Mouse (Mus musculus) kidney, embryonic 16.5 days (tissue): ENCODE data around the gene Dact3. TPM values are rescaled to one million over a fixed set of nuclear protein-coding genes. Genes with fewer than 3 reads are reported as not detected.

Source experiments
- ATAC-seq: fragments of 200-750 bp; cut with Nextera tagmentation; 2 replicates; pipeline ENCODE4 v1.8.0; 2017; ENCODE audit warnings: moderate TSS enrichment; ENCODE audit not compliant: low FRiP score, low TSS enrichment
- H3K27ac ChIP-seq: fragments of 300-500 bp; sonication (generic); 2 replicates; pipeline ENCODE4 v1.5.1; 2014; ENCODE audit warnings: low read length
- H3K27me3 ChIP-seq: fragments of 300-500 bp; sonication (generic); 2 replicates; pipeline ENCODE4 v1.6.1; 2014; ENCODE audit warnings: low read length, control low read depth, mixed read lengths; ENCODE audit not compliant: insufficient read depth
- H3K36me3 ChIP-seq: fragments of 300-500 bp; sonication (generic); 2 replicates; pipeline ENCODE4 v1.6.1; 2014; ENCODE audit warnings: low read length, control low read depth, mixed read lengths; ENCODE audit not compliant: insufficient read depth
- H3K4me1 ChIP-seq: fragments of 300-500 bp; sonication (generic); 2 replicates; pipeline ENCODE4 v1.6.1; 2014; ENCODE audit warnings: low read length, control low read depth, mixed read lengths; ENCODE audit not compliant: insufficient read depth
- H3K4me2 ChIP-seq: fragments of 300-500 bp; sonication (generic); replicated peaks from 2 replicates; pipeline ENCODE4 v1.6.1; 2014; ENCODE audit warnings: low read depth, low read length
- H3K4me3 ChIP-seq: fragments of 300-500 bp; sonication (generic); 2 replicates; pipeline ENCODE4 v1.5.1; 2014; ENCODE audit warnings: mild to moderate bottlenecking, low read length
- H3K9ac ChIP-seq: fragments of 300-500 bp; sonication (generic); replicated peaks from 2 replicates; pipeline ENCODE4 v1.6.1; 2014; ENCODE audit warnings: low read length
- H3K9me3 ChIP-seq: fragments of 300-500 bp; sonication (generic); 2 replicates; pipeline ENCODE4 v1.6.1; 2016; ENCODE audit warnings: low read length, control low read depth
- WGBS: fragments of 180-500 bp; shearing (Covaris S2); extraction: QIAGEN DNeasy Blood & Tissue Kit; methylation state at CpG from one replicate; pipeline ENCODE4 v1.1.7; 2014; 5-methylcytosine and 5-hydroxymethylcytosine counted together
- polyA plus RNA-seq: library from polyadenylated mRNA; unstranded; fragments of >200 nt; fragmentation: Nextera tagmentation; extraction: Ambion mirVana; gene quantifications from 2 replicates; pipeline ENCODE4 v1.2.1, GENCODE M21; 2015

Gene Dact3
- polyA plus RNA-seq, 1 experiment from 2014 or later, result 2.1 TPM

GRCm38 (mm10) chr7:16900526-16900925, 25.4 kb downstream of the Dact3 start:
- no peaks in the 10 kb centered on the region for H3K36me3 ChIP-seq
- H3K27me3 ChIP-seq, result no peaks in the 10 kb centered on the region
- no peak overlapping the region for H3K27ac ChIP-seq
- no peak overlapping the region for H3K4me3 ChIP-seq
- 30% methylated on average over 5 of the region's 5 CpGs for WGBS
- H3K9ac ChIP-seq, result no peak overlapping the region
- no peak for ATAC-seq
- H3K4me1 ChIP-seq, result peaks cover 24% of the 10 kb centered on the region
- no peaks in the 10 kb centered on the region for H3K9me3 ChIP-seq
- H3K4me2 ChIP-seq, result no peak overlapping the region

GRCm38 (mm10) chr7:16903439-16903955, 28.4 kb downstream of the Dact3 start:
- Histone ChIP-seq H3K27me3 (no peaks in the 10 kb centered on the region), H3K27ac (no peak overlapping the region), H3K4me3 (no peak overlapping the region), H3K4me2 (no peak overlapping the region), H3K9ac (no peak overlapping the region), H3K9me3 (no peaks in the 10 kb centered on the region), H3K36me3 (no peaks in the 10 kb centered on the region), H3K4me1 (peaks cover 45% of the 10 kb centered on the region)
- no peak for ATAC-seq
- WGBS, result 83% methylated on average over 2 of the region's 2 CpGs

GRCm38 (mm10) chr7:16904120-16904675, 29.1 kb downstream of the Dact3 start:
- Histone ChIP-seq H3K4me1 (peaks cover 49% of the 10 kb centered on the region), H3K27me3 (no peaks in the 10 kb centered on the region), H3K4me2 (no peak overlapping the region), H3K9ac (no peak overlapping the region), H3K9me3 (no peaks in the 10 kb centered on the region), H3K36me3 (no peaks in the 10 kb centered on the region), H3K4me3 (no peak overlapping the region), H3K27ac (no peak overlapping the region)
- 26% methylated on average over 8 of the region's 10 CpGs for WGBS
- no peak for ATAC-seq

GRCm38 (mm10) chr7:16905491-16906021, 30.4 kb downstream of the Dact3 start:
- Histone ChIP-seq H3K4me1 (peaks cover 59% of the 10 kb centered on the region), H3K27ac (peak overlapping the region; percentile 71), H3K4me2 (no peak overlapping the region), H3K4me3 (no peak overlapping the region), H3K9me3 (no peaks in the 10 kb centered on the region), H3K36me3 (no peaks in the 10 kb centered on the region), H3K9ac (no peak overlapping the region), H3K27me3 (no peaks in the 10 kb centered on the region)
- WGBS, result 20% methylated on average over 9 of the region's 9 CpGs
- ATAC-seq, result peak; percentile 74

GRCm38 (mm10) chr7:16906281-16906680, 31.2 kb downstream of the Dact3 start, which contains the start of gene Ptgir:
Gene Ptgir, plus strand, starts transcription at chr7:16906490.
- no peak within 1 kb of the TSS; the same call in 1 of the 2 replicates for H3K4me2 ChIP-seq
- H3K4me1 ChIP-seq, result peaks cover 58% of the 10 kb centered on the region
- ATAC-seq, result 0 out of 2 replicates have a peak, but pooled peaks have one; percentile 28
- no peaks in the 10 kb centered on the region for H3K27me3 ChIP-seq
- H3K9me3 ChIP-seq, result no peaks in the 10 kb centered on the region
- WGBS, result 9% methylated on average over 5 of the region's 6 CpGs
- H3K4me3 ChIP-seq, result no peak within 1 kb of the TSS
- H3K27ac ChIP-seq, result peak within 1 kb of the TSS; percentile 71
- H3K9ac ChIP-seq, result 0 out of 2 replicates have a peak within 1 kb of the TSS, but pooled peaks have one; percentile 13
- no peaks in the 10 kb centered on the region for H3K36me3 ChIP-seq

GRCm38 (mm10) chr7:16906889-16907559, 31.9 kb downstream of the Dact3 start:
- Histone ChIP-seq H3K4me3 (no peak overlapping the region), H3K27ac (no peak overlapping the region), H3K4me1 (peaks cover 51% of the 10 kb centered on the region), H3K9me3 (no peaks in the 10 kb centered on the region), H3K9ac (0 out of 2 replicates have a peak overlapping the region, but pooled peaks have one; percentile 13), H3K36me3 (no peaks in the 10 kb centered on the region), H3K27me3 (no peaks in the 10 kb centered on the region), H3K4me2 (no peak overlapping the region; the same call in 1 of the 2 replicates)
- 92% methylated on average over 41 of the region's 41 CpGs for WGBS
- ATAC-seq, result no peak

- 42% methylated on average over 7 of the region's 7 CpGs for WGBS
- H3K27ac ChIP-seq, result no peak overlapping the region
- no peaks in the 10 kb centered on the region for H3K9me3 ChIP-seq
- no peak overlapping the region for H3K4me3 ChIP-seq
- no peaks in the 10 kb centered on the region for H3K36me3 ChIP-seq
- peak overlapping the region; percentile 1; the same call in 1 of the 2 replicates for H3K4me2 ChIP-seq
- H3K9ac ChIP-seq, result no peak overlapping the region
- no peaks in the 10 kb centered on the region for H3K27me3 ChIP-seq
- H3K4me1 ChIP-seq, result peaks cover 49% of the 10 kb centered on the region
- ATAC-seq, result no peak
Observed at GRCm38 (mm10) chr7:16907842-16908241, 32.7 kb downstream of the Dact3 start.

- ATAC-seq, result no peak
- H3K36me3 ChIP-seq, result no peaks in the 10 kb centered on the region
- H3K4me2 ChIP-seq, result peak overlapping the region; percentile 1
- no peaks in the 10 kb centered on the region for H3K27me3 ChIP-seq
- WGBS, result 36% methylated on average over 11 of the region's 11 CpGs
- no peak overlapping the region for H3K9ac ChIP-seq
- peaks cover 49% of the 10 kb centered on the region for H3K4me1 ChIP-seq
- H3K27ac ChIP-seq, result no peak overlapping the region
- no peaks in the 10 kb centered on the region for H3K9me3 ChIP-seq
- H3K4me3 ChIP-seq, result no peak overlapping the region
Observed at GRCm38 (mm10) chr7:16908367-16908766, 33.2 kb downstream of the Dact3 start.

GRCm38 (mm10) chr7:16908859-16909258, 33.7 kb downstream of the Dact3 start:
- ATAC-seq, result no peak
- Histone ChIP-seq H3K27me3 (no peaks in the 10 kb centered on the region), H3K4me2 (peak overlapping the region; percentile 1; the same call in 1 of the 2 replicates), H3K27ac (no peak overlapping the region), H3K9ac (no peak overlapping the region), H3K4me3 (no peak overlapping the region), H3K36me3 (no peaks in the 10 kb centered on the region), H3K4me1 (peaks cover 48% of the 10 kb centered on the region), H3K9me3 (no peaks in the 10 kb centered on the region)
- WGBS, result 52% methylated on average over 11 of the region's 11 CpGs
